ENCODE assay signal across 10 mouse cellular contexts in genomic region chr1:165966156-165966914, GRCm38 (mm10). TPM values are rescaled to one million over a fixed set of nuclear protein-coding genes. Genes with fewer than 3 reads are reported as not detected.
DNase-seq lines count a peak whose midpoint lies in the region; ATAC-seq and TF ChIP-seq lines count a peak whose summit lies in the region.
"Had no signal": no experiment of that assay in that cellular context is flagged by ENCODE, and none has a peak within 500 bp of the region (broad histone marks: within the 10 kb centered on the region; RNA-seq: fewer than 3 reads in every experiment).

No protein-coding gene starts in this region.

- no peak for TF ChIP-seq RAD21 in CH12.LX (IDR thresholded peaks at IDR 0.05; ENCODE audit: low read depth, low read length)

- H3K79me2 ChIP-seq in CH12.LX (replicated peaks; ENCODE audit: control insufficient read depth, extremely low read depth, insufficient read depth, poor library complexity, severe bottlenecking) = no peaks in the 10 kb centered on the region; the same call in 1 of the 2 replicates

- no peaks in the 10 kb centered on the region for H3K27me3 ChIP-seq in CH12.LX (replicated peaks)
- no peaks in the 10 kb centered on the region for H3K27me3 ChIP-seq in forebrain, embryonic 14.5 days (replicated peaks; ENCODE audit: control insufficient read depth, insufficient read depth, low read length)
- H3K27me3 ChIP-seq in intestine, postnatal 0 days (replicated peaks; ENCODE audit: control insufficient read depth, insufficient read depth, low read length) = no peaks in the 10 kb centered on the region
- no peaks in the 10 kb centered on the region for H3K27me3 ChIP-seq in kidney, embryonic 16.5 days (ENCODE audit: insufficient read depth, low read length)

- peak; percentile 97 for ATAC-seq in forebrain, embryonic 14.5 days
- no peak for ATAC-seq in intestine, postnatal 0 days
- no peak for ATAC-seq in kidney, embryonic 16.5 days (ENCODE audit: low FRiP score, low TSS enrichment)

- intact Hi-C loops in left cerebral cortex, postnatal 4 days (cut with DNase I) = loop anchor here (5.0 to 10.0 kb wide), 2 partner anchors 112 to 189 kb away; no protein-coding TSS in a partner anchor

- WGBS in forebrain, embryonic 14.5 days = 9% methylated on average over 5 of the region's 5 CpGs
- 85% methylated on average over 5 of the region's 5 CpGs for WGBS in intestine, postnatal 0 days
- WGBS in kidney, embryonic 16.5 days = 89% methylated on average over 5 of the region's 5 CpGs

- H3K9me3 ChIP-seq in CH12.LX (replicated peaks; ENCODE audit: low read length) = no peaks in the 10 kb centered on the region
- no peaks in the 10 kb centered on the region for H3K9me3 ChIP-seq in forebrain, embryonic 14.5 days (replicated peaks; ENCODE audit: control insufficient read depth, low read length)
- no peaks in the 10 kb centered on the region for H3K9me3 ChIP-seq in intestine, postnatal 0 days (ENCODE audit: control insufficient read depth)
- H3K9me3 ChIP-seq in kidney, embryonic 16.5 days (ENCODE audit: low read length) = no peaks in the 10 kb centered on the region

- no peaks in the 10 kb centered on the region for H3K36me3 ChIP-seq in CH12.LX (replicated peaks in 1 of 2; ENCODE audit: control insufficient read depth in 1 of 2, insufficient read depth in 1 of 2, low read length in 1 of 2)
- 0 out of 2 replicates have a peak, but pooled peaks cover under 1% of the 10 kb centered on the region for H3K36me3 ChIP-seq in forebrain, embryonic 14.5 days (ENCODE audit: control insufficient read depth, insufficient read depth, low read length)
- no peaks in the 10 kb centered on the region for H3K36me3 ChIP-seq in intestine, postnatal 0 days (ENCODE audit: control insufficient read depth, insufficient read depth)
- no peaks in the 10 kb centered on the region for H3K36me3 ChIP-seq in kidney, embryonic 16.5 days (ENCODE audit: insufficient read depth, low read length)

- TF ChIP-seq POLR2A in CH12.LX (IDR thresholded peaks at IDR 0.05; ENCODE audit: low read depth, low read length) = no peak
- TF ChIP-seq POLR2A in brain, embryonic 14.5 days (IDR thresholded peaks at IDR 0.05; ENCODE audit: borderline replicate concordance, extremely low read depth, insufficient read depth, insufficient read length, poor library complexity, severe bottlenecking) = no peak

- peak overlapping the region; percentile 50; the same call in 1 of the 2 replicates for H3K4me2 ChIP-seq in CH12.LX (ENCODE audit: insufficient read depth, low read depth, poor library complexity, severe bottlenecking)
- H3K4me2 ChIP-seq in forebrain, embryonic 14.5 days (ENCODE audit: low read length) = peak overlapping the region; percentile 26
- H3K4me2 ChIP-seq in intestine, postnatal 0 days (replicated peaks; ENCODE audit: low read depth) = no peak overlapping the region
- H3K4me2 ChIP-seq in kidney, embryonic 16.5 days (replicated peaks; ENCODE audit: low read depth, low read length) = no peak overlapping the region

- no peak overlapping the region for H3K4me3 ChIP-seq in CH12.LX (replicated peaks in 1 of 3; ENCODE audit: low read depth in 2 of 3, low read length in 2 of 3, poor library complexity in 1 of 3)
- no peak overlapping the region for H3K4me3 ChIP-seq in forebrain, embryonic 14.5 days (ENCODE audit: low read depth, low read length)
- H3K4me3 ChIP-seq in intestine, postnatal 0 days (ENCODE audit: low read depth, low read length) = no peak overlapping the region
- H3K4me3 ChIP-seq in kidney, embryonic 16.5 days (ENCODE audit: low read length) = no peak overlapping the region

- no peak for DNase-seq in CH12.LX (ENCODE audit: extremely low read depth)
- peak; percentile 96 for DNase-seq in brain, embryonic 14.5 days (ENCODE audit: low read depth)
- DNase-seq in forebrain, embryonic 14.5 days (ENCODE audit: low spot score) = peak; percentile 93
- DNase-seq in mesoderm, embryonic 11.5 days (ENCODE audit: low read depth, low spot score) = peak; percentile 71
- no peak for DNase-seq in left cerebral cortex, postnatal 4 days
- DNase-seq in layer of hippocampus, adult 8-10 months (ENCODE audit: low spot score in 2 of 2) = no peak

- no peak for TF ChIP-seq CTCF in CH12.LX (conservative IDR thresholded peaks at IDR 0.05 in 1 of 2, IDR thresholded peaks at IDR 0.05 in 1 of 2; ENCODE audit: low read depth in 2 of 2, low read length in 2 of 2)
- no peak for TF ChIP-seq CTCF in brain, embryonic 14.5 days (IDR thresholded peaks at IDR 0.05; ENCODE audit: borderline replicate concordance, extremely low read depth, insufficient read depth, insufficient read length)
- no peak for TF ChIP-seq CTCF in intestine, postnatal 0 days (IDR thresholded peaks at IDR 0.05; ENCODE audit: low read depth)

- in situ Hi-C loops in CH12.LX (cut with MboI; ENCODE audit: low pct_ligation_motif_present, low pct_unique_long_range_greater_than_20kb, low sequenced_read_pairs) = no loop called here

- no peak for TF ChIP-seq EP300 in CH12.LX (IDR thresholded peaks at IDR 0.05; ENCODE audit: low read length)

- dilution Hi-C loops in CH12.LX (cut with MboI; ENCODE audit: extremely low pct_ligation_motif_present, extremely low pct_unique_long_range_greater_than_20kb, low sequenced_read_pairs) = no loop called here

- no peak overlapping the region for H3K9ac ChIP-seq in CH12.LX (ENCODE audit: insufficient read depth, low read depth)
- no peak overlapping the region for H3K9ac ChIP-seq in forebrain, embryonic 14.5 days (ENCODE audit: low read length)
- H3K9ac ChIP-seq in intestine, postnatal 0 days (ENCODE audit: low read depth, low read length) = no peak overlapping the region
- no peak overlapping the region for H3K9ac ChIP-seq in kidney, embryonic 16.5 days (replicated peaks; ENCODE audit: low read length)
- H3K9ac ChIP-seq: liver, embryonic 14.5 days had no signal

- peak overlapping the region; percentile 52 for H3K27ac ChIP-seq in CH12.LX (ENCODE audit: insufficient read depth, low read depth)
- peak overlapping the region; percentile 67 for H3K27ac ChIP-seq in forebrain, embryonic 14.5 days (ENCODE audit: low read depth, low read length)
- H3K27ac ChIP-seq in intestine, postnatal 0 days (ENCODE audit: low read depth, low read length) = no peak overlapping the region
- H3K27ac ChIP-seq in kidney, embryonic 16.5 days (ENCODE audit: low read length) = no peak overlapping the region
- H3K27ac ChIP-seq: liver, embryonic 14.5 days; macrophage had no signal

- H3K4me1 ChIP-seq in CH12.LX (ENCODE audit: control insufficient read depth in 1 of 2, insufficient read depth in 2 of 2) = peaks cover 5 to 22% of the 10 kb centered on the region in 2 experiments; a peak in 3 of 4 replicates
- H3K4me1 ChIP-seq in forebrain, embryonic 14.5 days (ENCODE audit: control insufficient read depth, insufficient read depth, low read length) = peaks cover 11% of the 10 kb centered on the region
- no peaks in the 10 kb centered on the region for H3K4me1 ChIP-seq in intestine, postnatal 0 days (replicated peaks; ENCODE audit: control insufficient read depth, insufficient read depth, low read length)
- no peaks in the 10 kb centered on the region for H3K4me1 ChIP-seq in kidney, embryonic 16.5 days (ENCODE audit: insufficient read depth, low read length)

TF ChIP-seq in CH12.LX, 34 proteins besides CTCF, POLR2A, EP300 and RAD21:
- no peak for TF ChIP-seq ZNF384 (IDR thresholded peaks at IDR 0.05; ENCODE audit: low read depth, low read length)
- TF ChIP-seq ZMIZ1 (IDR thresholded peaks at IDR 0.05; ENCODE audit: low read depth, low read length) = peak; percentile 82; the same call in 1 of the 2 replicates
- TF ChIP-seq TBP (conservative IDR thresholded peaks at IDR 0.05; ENCODE audit: low read depth, low read length) = peak; percentile 62; the same call in 1 of the 2 replicates
- TF ChIP-seq ZC3H11A (IDR thresholded peaks at IDR 0.05; ENCODE audit: low read depth, low read length) = no peak
- no peak for TF ChIP-seq USF1 (IDR thresholded peaks at IDR 0.05; ENCODE audit: low read depth, low read length)
- TF ChIP-seq ZKSCAN1 (IDR thresholded peaks at IDR 0.05; ENCODE audit: borderline replicate concordance, low read depth, low read length) = no peak
- TF ChIP-seq BHLHE40 (IDR thresholded peaks at IDR 0.05; ENCODE audit: low read depth, low read length) = 0 out of 2 replicates have a peak, but pooled peaks have one; percentile 6
- no peak for TF ChIP-seq MAX (IDR thresholded peaks at IDR 0.05; ENCODE audit: low read length)
- no peak for TF ChIP-seq MYC (IDR thresholded peaks at IDR 0.05; ENCODE audit: low read depth, low read length)
- TF ChIP-seq MEF2A (IDR thresholded peaks at IDR 0.05; ENCODE audit: borderline replicate concordance, low read depth, low read length) = no peak
- no peak; the same call in 1 of the 2 replicates for TF ChIP-seq SIN3A (IDR thresholded peaks at IDR 0.05; ENCODE audit: low read length)
- TF ChIP-seq USF2 (conservative IDR thresholded peaks at IDR 0.05; ENCODE audit: low read depth, low read length) = no peak

RNA-seq across cellular contexts. Expression of gene Pou2f1, which starts 36.1 kb away (rescaled TPM):
- total RNA-seq in CH12.LX (2012; rRNA removed) (6.4 and 8.0 TPM in 2 replicates), CH12.LX (2014; rRNA removed) (6.6 and 7.4 TPM in 2 replicates)
- 11.7 and 18.3 TPM in 2 replicates for polyA plus RNA-seq in CH12.LX (2012; ENCODE audit: insufficient read length, low read depth)
- polyA plus RNA-seq in brain, embryonic 14.5 days (2012; rRNA removed) = 16.0 and 21.2 TPM in 2 replicates
- 14.8 and 22.8 TPM in 2 replicates for polyA plus RNA-seq in forebrain, embryonic 14.5 days (2014; fragmentation: Nextera tagmentation; extraction: Ambion mirVana)
- 10 to 100 TPM; 27.6 to 29.4 TPM for total RNA-seq in left cerebral cortex, postnatal 4 days (2021)
- polyA plus RNA-seq in intestine, postnatal 0 days (2015; fragmentation: Nextera tagmentation; extraction: Ambion mirVana) = 6.1 and 6.9 TPM in 2 replicates
- polyA plus RNA-seq in kidney, embryonic 16.5 days (2015; fragmentation: Nextera tagmentation; extraction: Ambion mirVana) = 14.0 and 20.6 TPM in 2 replicates
- total RNA-seq in layer of hippocampus, adult 8-10 months (2022) = 10 to 100 TPM; 17.0 to 23.2 (median 21.1) TPM

Comparison
In these comparisons a context has a peak if more than half of its experiments do, and no peak if none do; other contexts are left out.
1. DNase-seq: peak in brain, embryonic 14.5 days (single experiment), forebrain, embryonic 14.5 days (single experiment) and mesoderm, embryonic 11.5 days (single experiment); none in CH12.LX (single experiment), left cerebral cortex, postnatal 4 days (single experiment) and layer of hippocampus, adult 8-10 months (0 of 2).
2. H3K27ac ChIP-seq: peak in CH12.LX (single experiment) and forebrain, embryonic 14.5 days (single experiment); none in intestine, postnatal 0 days (single experiment) and kidney, embryonic 16.5 days (single experiment).
3. H3K4me2 ChIP-seq: peak in CH12.LX (single experiment) and forebrain, embryonic 14.5 days (single experiment); none in intestine, postnatal 0 days (single experiment) and kidney, embryonic 16.5 days (single experiment).